Mouse (Mus musculus): ENCODE measurements around the gene Tbc1d9b. TPM values are rescaled to one million over a fixed set of nuclear protein-coding genes. Genes with fewer than 3 reads are reported as not detected.

The Tbc1d9b gene
- total RNA-seq, 2 experiments from 2014 or later = 22.7 to 23.4 TPM

Other genes starting within 250 kb of the Tbc1d9b start
- gene Rasgef1c, start 229.6 kb upstream of the Tbc1d9b start, total RNA-seq (2021) = 1 to 10 TPM; 1.1 to 1.7 TPM
- 10 to 100 TPM; 31.2 to 33.2 TPM for gene Rnf130, start 106.0 kb upstream of the Tbc1d9b start, total RNA-seq (2021)
- gene Mrnip, start 43.0 kb downstream of the Tbc1d9b start, total RNA-seq (2021) = 1 to 10 TPM; 5.0 to 5.4 TPM
- gene Sqstm1, start 79.4 kb downstream of the Tbc1d9b start, total RNA-seq (2021) = 100 to 1,000 TPM; 217 to 261 TPM
- 10 to 100 TPM; 24.8 to 25.5 TPM for gene Mgat4b, start 79.5 kb downstream of the Tbc1d9b start, total RNA-seq (2021)
- gene Ltc4s, start 107.2 kb downstream of the Tbc1d9b start, total RNA-seq (2021) = 1 to 10 TPM; 1.9 to 2.0 TPM
- 1 to 10 TPM; 9.0 to 9.1 TPM for gene Maml1, start 160.9 kb downstream of the Tbc1d9b start, total RNA-seq (2021)
- gene Canx, start 194.3 kb downstream of the Tbc1d9b start, total RNA-seq (2021) = 100 to 1,000 TPM; 104 to 133 TPM
- not detected for gene Cby3, start 223.1 kb downstream of the Tbc1d9b start, total RNA-seq (2021)
- 10 to 100 TPM; 77.9 to 81.6 TPM for gene Hnrnph1, start 245.6 kb downstream of the Tbc1d9b start, total RNA-seq (2021)